Mouse (Mus musculus) midbrain, embryonic 12.5 days (tissue): ENCODE measurements around the gene Nsrp1. TPM values are rescaled to one million over a fixed set of nuclear protein-coding genes. Genes with fewer than 3 reads are reported as not detected.
"Not testable (repeated sequence)": the region's sequence is repeated elsewhere in the genome, so short reads cannot be mapped to it uniquely, and the experiment has no call there.

Experiments used
- ATAC-seq: fragments of 200-750 bp; cut with Nextera tagmentation; 2 replicates; pipeline ENCODE4 v1.8.0; 2017; ENCODE audit warnings: low read depth, moderate TSS enrichment, moderate library complexity; ENCODE audit not compliant: low FRiP score
- H3K27ac ChIP-seq: fragments of 300-500 bp; sonication (generic); replicated peaks from 2 replicates; pipeline ENCODE4 v1.5.1; 2016; ENCODE audit warnings: mild to moderate bottlenecking
- H3K27me3 ChIP-seq: fragments of 300-500 bp; sonication (generic); 2 replicates; pipeline ENCODE4 v1.6.1; 2016; ENCODE audit warnings: mild to moderate bottlenecking
- H3K36me3 ChIP-seq: fragments of 300-500 bp; sonication (generic); 2 replicates; pipeline ENCODE4 v1.6.1; 2016
- H3K4me1 ChIP-seq: fragments of 300-500 bp; sonication (generic); 2 replicates; pipeline ENCODE4 v1.6.1; 2016
- H3K4me2 ChIP-seq: fragments of 300-500 bp; sonication (generic); replicated peaks from 2 replicates; pipeline ENCODE4 v1.6.1; 2016; ENCODE audit warnings: mild to moderate bottlenecking, moderate library complexity
- H3K4me3 ChIP-seq: fragments of 300-500 bp; sonication (generic); 2 replicates; pipeline ENCODE4 v1.5.1; 2016; ENCODE audit warnings: mild to moderate bottlenecking
- H3K9ac ChIP-seq: fragments of 300-500 bp; sonication (generic); replicated peaks from 2 replicates; pipeline ENCODE4 v1.6.1; 2016; ENCODE audit warnings: mild to moderate bottlenecking, moderate library complexity
- H3K9me3 ChIP-seq: fragments of 300-500 bp; sonication (generic); 2 replicates; pipeline ENCODE4 v1.6.1; 2016; ENCODE audit warnings: mild to moderate bottlenecking
- WGBS: fragments of 180-500 bp; shearing (Covaris S2); methylation state at CpG from one replicate; pipeline ENCODE4 v1.1.7; 2016; 5-methylcytosine and 5-hydroxymethylcytosine counted together
- polyA plus RNA-seq: library from polyadenylated mRNA; unstranded; fragments of >200 nt; fragmentation: Nextera tagmentation; extraction: Ambion mirVana; gene quantifications from 2 replicates; pipeline ENCODE4 v1.2.1, GENCODE M21; 2016

Gene Nsrp1
- polyA plus RNA-seq, 1 experiment from 2014 or later, result 66.4 TPM

DNA sequence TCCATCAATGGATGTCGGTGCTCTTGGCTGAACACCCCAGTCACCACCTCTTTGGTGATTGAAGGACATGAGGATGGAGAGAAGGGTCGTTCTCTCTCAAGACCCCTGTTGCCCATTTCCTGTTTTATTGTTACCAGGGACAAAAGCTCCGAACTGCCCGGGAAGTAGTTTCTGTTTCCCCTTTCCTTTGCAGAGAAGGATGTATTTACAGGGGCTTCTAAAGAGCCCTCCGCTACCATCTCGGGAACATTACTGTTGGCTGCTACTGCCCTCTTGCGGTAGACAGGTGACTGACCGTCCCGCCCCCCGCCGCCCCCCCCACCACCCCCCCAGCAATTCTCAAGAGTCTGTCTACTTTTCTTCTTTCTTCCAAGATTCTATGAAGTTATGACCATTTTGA is 15.0 kb upstream of the Nsrp1 start:
- Histone ChIP-seq H3K9me3 (no peaks in the 10 kb centered on the region), H3K4me2 (peak overlapping the region; percentile 48), H3K9ac (no peak overlapping the region), H3K36me3 (no peaks in the 10 kb centered on the region), H3K27me3 (no peaks in the 10 kb centered on the region; the same call in 1 of the 2 replicates), H3K4me3 (peak overlapping the region; percentile 26), H3K27ac (no peak overlapping the region), H3K4me1 (0 out of 2 replicates have a peak, but pooled peaks cover 3% of the 10 kb centered on the region)
- WGBS, result under 1% methylated on average over 11 of the region's 11 CpGs
- no peak for ATAC-seq

DNA sequence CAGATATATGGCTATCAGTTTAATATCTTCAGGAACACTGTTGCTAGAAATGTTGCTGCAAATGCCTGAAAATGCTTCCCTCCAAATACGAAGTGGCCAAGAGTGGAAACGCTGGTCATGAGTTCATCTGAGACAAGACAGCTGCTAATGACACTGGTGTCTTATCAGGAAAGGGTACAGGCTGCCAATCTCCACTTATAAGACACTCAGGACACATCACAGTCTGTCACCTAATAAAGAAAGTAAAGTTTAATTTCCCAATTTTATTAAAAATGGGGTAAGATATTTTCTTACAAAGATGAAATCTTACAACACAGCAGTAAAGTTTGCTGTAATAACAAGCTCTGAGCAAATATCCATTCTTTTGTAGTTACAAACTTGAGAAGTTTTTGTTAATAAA is 10.9 kb upstream of the Nsrp1 start:
- ATAC-seq, result no peak
- Histone ChIP-seq H3K4me2 (no peak overlapping the region), H3K9me3 (no peaks in the 10 kb centered on the region), H3K4me1 (0 out of 2 replicates have a peak, but pooled peaks cover 3% of the 10 kb centered on the region), H3K36me3 (no peaks in the 10 kb centered on the region), H3K9ac (no peak overlapping the region), H3K4me3 (no peak overlapping the region), H3K27me3 (no peaks in the 10 kb centered on the region; the same call in none of the 2 replicates), H3K27ac (no peak overlapping the region)
- 84% methylated on average over 2 of the region's 2 CpGs for WGBS

DNA sequence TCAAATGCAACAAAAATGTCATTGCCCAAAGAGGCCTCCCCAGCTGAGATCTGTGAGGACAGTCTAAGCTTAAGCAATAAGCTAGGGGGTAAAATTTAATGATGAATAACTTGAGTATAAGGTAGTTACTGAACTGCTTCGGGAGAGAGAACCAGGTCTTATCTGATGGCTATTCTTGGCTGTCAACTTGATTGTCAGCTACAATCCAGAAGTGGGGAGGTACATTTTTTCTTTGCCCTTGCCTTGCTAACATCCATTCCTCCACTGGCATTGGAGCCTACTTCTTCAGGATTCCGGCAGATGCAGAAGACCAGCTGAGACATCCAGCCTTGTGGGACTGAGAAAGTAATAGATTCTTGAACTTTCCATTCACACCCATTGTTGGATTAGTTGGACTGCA is 8.8 kb upstream of the Nsrp1 start:
- no peak overlapping the region for H3K4me3 ChIP-seq
- no peak for ATAC-seq
- no peaks in the 10 kb centered on the region for H3K9me3 ChIP-seq
- H3K4me1 ChIP-seq, result no peaks in the 10 kb centered on the region
- WGBS, result 87% methylated on average over 2 of the region's 2 CpGs
- no peak overlapping the region for H3K27ac ChIP-seq
- H3K27me3 ChIP-seq, result peaks cover 8% of the 10 kb centered on the region
- no peak overlapping the region for H3K4me2 ChIP-seq
- no peak overlapping the region for H3K9ac ChIP-seq
- H3K36me3 ChIP-seq, result no peaks in the 10 kb centered on the region

DNA sequence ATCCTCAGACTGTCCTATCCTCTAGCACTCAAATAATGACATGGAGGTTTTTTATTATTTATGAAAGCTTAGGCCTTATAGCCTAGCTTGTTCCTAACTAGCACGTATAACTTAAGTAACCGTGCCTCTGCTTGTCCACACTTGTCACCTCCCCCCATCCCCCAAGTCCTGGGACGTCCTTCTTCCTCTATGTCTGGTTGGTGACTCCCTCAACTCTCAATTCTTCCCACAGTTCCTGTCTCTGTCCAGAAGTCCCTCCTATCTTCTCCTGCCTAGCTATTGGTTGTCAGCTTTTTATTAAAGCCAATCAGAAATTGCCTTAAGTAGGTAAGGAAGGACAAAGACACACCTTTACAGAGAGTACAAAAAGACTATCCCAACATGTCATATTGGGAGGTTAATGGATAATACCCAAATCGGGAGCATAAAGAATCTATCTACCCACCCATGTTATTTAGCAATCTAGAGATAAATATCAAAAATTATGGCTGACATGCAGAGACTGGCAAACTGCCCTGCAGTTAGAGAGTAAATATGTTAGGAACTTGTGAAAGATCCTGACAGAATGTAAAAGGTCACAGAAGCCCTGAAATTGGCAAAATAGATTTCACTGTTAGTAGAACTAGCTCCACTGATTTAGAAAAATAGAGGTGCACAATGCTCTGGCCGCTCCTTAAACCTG is 5.9 kb upstream of the Nsrp1 start:
- no peak for ATAC-seq
- no peaks in the 10 kb centered on the region for H3K36me3 ChIP-seq

DNA sequence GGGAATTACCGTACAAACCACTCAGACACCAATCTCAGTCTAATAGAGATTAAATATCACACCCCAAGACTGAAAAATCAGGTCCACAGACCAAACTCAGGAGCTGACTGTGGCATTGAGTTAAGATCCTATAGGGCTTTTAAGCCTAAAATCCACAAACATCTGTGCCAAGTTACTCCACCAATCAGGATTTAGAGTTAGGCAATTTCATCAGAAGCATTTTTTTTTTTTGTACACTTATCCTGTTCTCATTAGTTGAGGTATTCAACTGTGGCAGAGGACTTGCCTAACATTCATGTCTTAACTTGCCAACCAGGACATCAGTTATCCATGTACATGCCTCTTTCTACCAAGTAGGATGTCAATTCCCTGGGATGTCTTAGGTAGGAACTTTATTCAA is 1.1 kb upstream of the Nsrp1 start:
- peaks cover 21% of the 10 kb centered on the region for H3K27me3 ChIP-seq
- ATAC-seq, result no peak
- WGBS, result 93% methylated on average over 1 of the region's 1 CpGs

More for the DNA sequence above, 5.9 kb upstream of the Nsrp1 start:
- WGBS, result 68% methylated on average over 5 of the region's 5 CpGs
- H3K4me2 ChIP-seq, result no peak overlapping the region
- no peak overlapping the region for H3K4me3 ChIP-seq
- H3K4me1 ChIP-seq, result no peaks in the 10 kb centered on the region
- H3K9me3 ChIP-seq, result no peaks in the 10 kb centered on the region
- peaks cover 21% of the 10 kb centered on the region for H3K27me3 ChIP-seq
- H3K27ac ChIP-seq, result no peak overlapping the region
- H3K9ac ChIP-seq, result no peak overlapping the region

DNA sequence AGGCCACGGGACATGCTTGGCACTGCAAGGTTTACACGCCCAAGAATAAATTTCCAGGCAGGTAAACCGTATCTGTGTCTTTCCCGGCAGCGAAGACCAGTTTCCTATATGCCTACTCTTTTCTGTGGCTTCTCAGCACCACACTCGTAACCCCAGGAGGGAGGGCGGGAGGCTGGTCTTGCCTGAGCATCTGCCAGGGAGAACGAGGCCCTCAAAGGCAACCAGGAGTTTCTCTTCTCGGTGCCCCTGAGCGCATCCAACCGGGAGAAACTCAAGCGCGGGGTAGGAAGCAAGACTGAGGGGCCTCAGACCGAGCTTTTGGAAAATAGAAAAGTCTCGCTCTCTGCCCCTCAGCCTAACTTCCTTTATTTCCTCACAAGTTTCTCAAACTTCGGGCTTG is 443 bp downstream of the Nsrp1 start:
- H3K4me1 ChIP-seq, result peaks cover 7% of the 10 kb centered on the region
- H3K9me3 ChIP-seq, result no peaks in the 10 kb centered on the region
- no peak for ATAC-seq
- H3K4me3 ChIP-seq, result peak overlapping the region; percentile 86
- H3K36me3 ChIP-seq, result peaks cover 28% of the 10 kb centered on the region
- H3K27me3 ChIP-seq, result peaks cover 16% of the 10 kb centered on the region
- peak overlapping the region; percentile 89 for H3K9ac ChIP-seq
- 3% methylated on average over 16 of the region's 16 CpGs for WGBS
- H3K4me2 ChIP-seq, result peak overlapping the region; percentile 76
- peak overlapping the region; percentile 90; the same call in 1 of the 2 replicates for H3K27ac ChIP-seq

More for the DNA sequence above, 1.1 kb upstream of the Nsrp1 start:
- no peak overlapping the region for H3K4me3 ChIP-seq
- no peaks in the 10 kb centered on the region for H3K9me3 ChIP-seq
- H3K27ac ChIP-seq, result no peak overlapping the region
- H3K4me2 ChIP-seq, result no peak overlapping the region
- H3K4me1 ChIP-seq, result peaks cover 7% of the 10 kb centered on the region
- H3K36me3 ChIP-seq, result peaks cover 14% of the 10 kb centered on the region
- H3K9ac ChIP-seq, result no peak overlapping the region

DNA sequence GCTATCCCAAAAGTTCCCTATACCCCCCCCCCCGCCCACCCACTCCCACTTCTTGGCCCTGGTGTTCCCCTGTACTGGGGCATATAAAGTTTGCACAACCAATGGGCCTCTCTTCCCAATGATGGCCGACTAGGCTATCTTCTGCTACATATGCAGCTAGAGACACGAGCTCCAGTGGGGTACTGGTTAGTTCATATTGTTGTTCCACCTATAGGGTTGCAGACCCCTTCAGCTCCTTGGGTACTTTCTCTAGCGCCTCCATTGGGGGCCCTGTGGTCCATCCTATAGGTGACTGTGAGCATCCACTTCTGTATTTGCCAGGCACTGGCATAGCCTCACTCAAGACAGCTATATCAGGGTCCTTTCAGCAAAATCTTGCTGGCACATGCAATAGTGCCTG is 904 bp downstream of the Nsrp1 start:
- Histone ChIP-seq H3K4me2 (peak overlapping the region; percentile 76), H3K9ac (peak overlapping the region; percentile 89), H3K27me3 (peaks cover 12% of the 10 kb centered on the region), H3K36me3 (peaks cover 29% of the 10 kb centered on the region), H3K4me3 (peak overlapping the region; percentile 86)
- not testable (repeated sequence) for H3K9me3 ChIP-seq, H3K27ac ChIP-seq, H3K4me1 ChIP-seq, ATAC-seq
- WGBS, result 60% methylated on average over 4 of the region's 4 CpGs

DNA sequence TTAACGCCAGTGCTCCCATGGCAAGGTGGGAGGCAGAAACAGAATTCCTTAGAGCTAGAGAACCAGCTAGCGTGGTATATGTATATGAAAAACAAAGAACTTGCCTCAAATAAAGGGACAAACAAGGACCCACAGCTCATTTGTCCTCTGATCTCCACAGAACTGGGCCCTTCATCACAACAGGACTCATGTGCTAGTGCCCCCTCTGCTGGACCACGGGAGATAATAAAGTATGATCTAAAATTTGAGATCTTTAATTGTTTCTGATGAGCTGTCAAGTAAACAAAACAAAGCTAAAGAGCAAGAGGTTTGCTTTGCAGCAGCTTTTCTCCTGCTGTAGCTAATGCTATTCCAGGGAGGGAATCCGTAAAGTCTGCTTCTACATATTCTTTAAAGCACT is 7.5 kb downstream of the Nsrp1 start:
- Histone ChIP-seq H3K27ac (no peak overlapping the region), H3K9me3 (no peaks in the 10 kb centered on the region), H3K9ac (no peak overlapping the region), H3K36me3 (peaks cover 38% of the 10 kb centered on the region), H3K4me1 (no peaks in the 10 kb centered on the region), H3K27me3 (no peaks in the 10 kb centered on the region), H3K4me3 (no peak overlapping the region), H3K4me2 (no peak overlapping the region)
- no peak for ATAC-seq
- 81% methylated on average over 4 of the region's 4 CpGs for WGBS

DNA sequence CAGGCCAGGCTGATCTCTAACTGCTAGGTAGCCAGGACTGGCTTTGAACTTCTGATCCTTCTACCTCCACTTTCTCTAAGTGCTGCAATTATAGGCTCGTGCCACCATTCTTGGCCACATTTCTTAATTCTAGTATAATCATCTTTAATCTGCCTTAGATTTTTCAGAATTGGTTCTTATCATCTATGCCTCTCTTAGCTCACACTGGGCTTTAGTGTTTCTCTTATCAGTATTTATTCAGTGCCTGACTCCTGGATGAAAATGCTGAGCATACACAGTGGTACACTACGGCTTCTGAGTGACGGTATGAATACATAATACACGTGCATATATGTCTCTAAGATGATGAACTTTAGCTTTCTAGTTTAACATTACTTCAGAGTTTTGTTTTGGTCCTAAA is 9.4 kb downstream of the Nsrp1 start:
- no peaks in the 10 kb centered on the region for H3K9me3 ChIP-seq
- no peaks in the 10 kb centered on the region for H3K4me1 ChIP-seq
- no peak overlapping the region for H3K9ac ChIP-seq
- no peak overlapping the region for H3K4me3 ChIP-seq
- H3K27ac ChIP-seq, result no peak overlapping the region
- ATAC-seq, result no peak
- WGBS, result 92% methylated on average over 4 of the region's 4 CpGs
- H3K4me2 ChIP-seq, result no peak overlapping the region
- peaks cover 24% of the 10 kb centered on the region for H3K36me3 ChIP-seq
- no peaks in the 10 kb centered on the region for H3K27me3 ChIP-seq

DNA sequence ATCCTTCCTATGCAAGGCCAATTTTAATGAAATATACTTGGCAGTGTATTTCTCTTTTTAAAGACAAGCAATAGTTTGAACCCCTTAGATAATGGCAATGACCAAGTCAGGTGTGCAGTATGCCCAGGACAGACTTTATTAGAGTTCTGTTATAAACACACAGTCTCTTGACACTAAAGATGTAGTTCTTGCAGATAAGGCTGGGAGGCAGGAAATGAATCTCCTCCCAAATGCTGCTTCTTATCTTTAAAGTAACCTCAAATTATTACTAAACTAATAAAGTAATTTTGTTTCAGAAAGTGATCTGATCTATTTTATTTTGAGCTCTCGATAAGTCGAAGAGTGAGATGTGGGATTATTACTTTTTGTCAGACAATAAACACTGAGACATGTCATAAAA is 14.8 kb downstream of the Nsrp1 start:
- Histone ChIP-seq H3K9me3 (no peaks in the 10 kb centered on the region), H3K4me3 (no peak overlapping the region)

DNA sequence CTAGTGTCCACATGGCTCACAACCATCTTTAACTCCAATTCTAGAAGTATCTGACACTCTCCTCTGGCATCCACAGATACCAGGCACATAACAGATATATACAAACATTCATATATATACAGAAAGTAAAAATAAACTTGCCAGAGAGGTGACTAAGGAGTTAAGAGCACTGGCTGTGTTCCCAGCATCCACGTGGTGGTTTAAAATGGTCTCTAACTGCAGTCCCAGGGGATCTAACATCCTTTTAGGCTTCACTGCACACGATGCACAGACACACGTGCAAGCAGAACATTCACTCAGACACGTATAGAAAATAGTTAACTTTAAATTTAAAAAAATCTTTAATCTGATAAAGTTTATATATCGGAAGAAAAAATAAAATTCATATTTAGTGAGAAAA is 16.3 kb downstream of the Nsrp1 start:
- H3K4me2 ChIP-seq, result no peak overlapping the region
- H3K4me3 ChIP-seq, result no peak overlapping the region
- H3K9me3 ChIP-seq, result no peaks in the 10 kb centered on the region
- no peak overlapping the region for H3K27ac ChIP-seq
- WGBS, result 79% methylated on average over 5 of the region's 5 CpGs
- H3K36me3 ChIP-seq, result no peaks in the 10 kb centered on the region
- no peaks in the 10 kb centered on the region for H3K27me3 ChIP-seq
- no peak overlapping the region for H3K9ac ChIP-seq
- no peak for ATAC-seq
- no peaks in the 10 kb centered on the region for H3K4me1 ChIP-seq

More for the DNA sequence above, 14.8 kb downstream of the Nsrp1 start:
- no peaks in the 10 kb centered on the region for H3K4me1 ChIP-seq
- ATAC-seq, result no peak
- no peak overlapping the region for H3K4me2 ChIP-seq
- no peak overlapping the region for H3K27ac ChIP-seq
- 92% methylated on average over 2 of the region's 2 CpGs for WGBS
- H3K27me3 ChIP-seq, result no peaks in the 10 kb centered on the region
- H3K9ac ChIP-seq, result no peak overlapping the region
- H3K36me3 ChIP-seq, result no peaks in the 10 kb centered on the region

DNA sequence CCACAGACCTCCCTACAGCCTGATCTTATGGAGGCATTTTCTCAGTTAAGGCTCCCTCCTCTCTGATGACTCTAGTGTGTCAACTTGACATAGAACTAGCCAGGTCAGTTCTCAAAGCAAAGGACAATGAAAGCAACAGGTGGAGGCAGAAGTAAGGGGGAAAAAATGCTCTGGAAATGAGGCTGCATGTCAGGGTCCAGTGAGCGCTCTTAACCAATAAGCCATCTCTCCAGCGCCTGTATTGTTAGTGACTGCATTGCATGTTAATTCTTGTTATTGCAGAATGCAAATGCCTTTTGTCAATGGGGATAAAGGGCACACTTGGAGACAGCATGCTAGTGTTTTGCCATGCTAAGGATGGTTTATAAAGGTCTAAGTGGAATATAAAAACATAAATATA is 35.4 kb downstream of the Nsrp1 start:
- Histone ChIP-seq H3K27ac (no peak overlapping the region), H3K4me1 (no peaks in the 10 kb centered on the region), H3K36me3 (peaks cover 23% of the 10 kb centered on the region), H3K27me3 (no peaks in the 10 kb centered on the region), H3K9me3 (no peaks in the 10 kb centered on the region), H3K4me2 (no peak overlapping the region), H3K9ac (no peak overlapping the region), H3K4me3 (no peak overlapping the region)
- no peak for ATAC-seq
- 77% methylated on average over 2 of the region's 2 CpGs for WGBS

DNA sequence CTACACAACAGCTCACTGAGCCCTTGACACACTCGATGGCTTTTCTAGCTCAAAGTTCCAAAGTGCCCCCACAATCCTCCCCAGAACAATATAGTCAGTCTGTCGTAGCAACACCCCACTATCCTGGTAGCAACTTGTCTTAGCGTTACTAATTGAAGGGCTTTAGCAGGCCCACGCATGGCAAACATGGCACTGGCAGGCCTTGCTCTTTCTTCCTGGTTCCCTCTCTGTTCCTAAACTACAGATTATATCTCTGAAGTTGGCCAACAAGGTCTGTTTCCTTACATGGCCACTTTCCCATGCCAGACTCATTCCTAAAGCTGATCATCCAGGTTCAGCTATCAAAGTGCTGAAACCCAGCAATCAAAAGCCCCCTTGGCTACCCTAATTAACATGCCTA is 36.3 kb downstream of the Nsrp1 start:
- Histone ChIP-seq H3K27ac (no peak overlapping the region), H3K4me3 (no peak overlapping the region), H3K9me3 (no peaks in the 10 kb centered on the region), H3K36me3 (peaks cover 18% of the 10 kb centered on the region), H3K27me3 (no peaks in the 10 kb centered on the region), H3K4me2 (no peak overlapping the region), H3K4me1 (no peaks in the 10 kb centered on the region), H3K9ac (no peak overlapping the region)
- no peak for ATAC-seq
- WGBS, result 81% methylated on average over 4 of the region's 4 CpGs
